Mouse (Mus musculus): Measurements from ENCODE around the gene Itgb6. TPM values are rescaled to one million over a fixed set of nuclear protein-coding genes. Genes with fewer than 3 reads are reported as not detected.

The Itgb6 gene
- total and polyA plus RNA-seq, 3 experiments: not detected

- H3K4me3 ChIP-seq (replicated peaks in 1 of 3; ENCODE audit: low read depth in 2 of 3, low read length in 2 of 3, poor library complexity in 1 of 3): no peak overlapping the region
- no peaks in the 10 kb centered on the region for H3K27me3 ChIP-seq (replicated peaks)
- no peaks in the 10 kb centered on the region for H3K79me2 ChIP-seq (replicated peaks; ENCODE audit: control insufficient read depth, extremely low read depth, insufficient read depth, poor library complexity, severe bottlenecking)
- H3K27ac ChIP-seq (ENCODE audit: insufficient read depth, low read depth): no peak overlapping the region
- H3K4me2 ChIP-seq (ENCODE audit: insufficient read depth, low read depth, poor library complexity, severe bottlenecking): no peak overlapping the region
- dilution Hi-C loops (cut with MboI; ENCODE audit: extremely low pct_ligation_motif_present, extremely low pct_unique_long_range_greater_than_20kb, low sequenced_read_pairs): no loop called here
- in situ Hi-C loops (cut with MboI; ENCODE audit: low pct_ligation_motif_present, low pct_unique_long_range_greater_than_20kb, low sequenced_read_pairs): no loop called here
- TF ChIP-seq ZKSCAN1 (IDR thresholded peaks at IDR 0.05; ENCODE audit: borderline replicate concordance, low read depth, low read length) (no peak), KAT2A (IDR thresholded peaks at IDR 0.05; ENCODE audit: insufficient replicate concordance, low read length) (no peak), MYC (IDR thresholded peaks at IDR 0.05; ENCODE audit: low read depth, low read length) (no peak), MAFK (IDR thresholded peaks at IDR 0.05; ENCODE audit: insufficient replicate concordance, low read length) (no peak), CTCF (conservative IDR thresholded peaks at IDR 0.05 in 1 of 2, IDR thresholded peaks at IDR 0.05 in 1 of 2; ENCODE audit: low read depth in 2 of 2, low read length in 2 of 2) (no peak), GABPA (IDR thresholded peaks at IDR 0.05; ENCODE audit: insufficient replicate concordance, low read depth, low read length) (no peak), RAD21 (IDR thresholded peaks at IDR 0.05; ENCODE audit: low read depth, low read length) (no peak), EP300 (IDR thresholded peaks at IDR 0.05; ENCODE audit: low read length) (no peak), POLR2AphosphoS2 (IDR thresholded peaks at IDR 0.05; ENCODE audit: low read depth, low read length) (no peak), MXI1 (IDR thresholded peaks at IDR 0.05; ENCODE audit: low read depth, low read length) (no peak)
- no peak overlapping the region for H3K9ac ChIP-seq (ENCODE audit: insufficient read depth, low read depth)
- no peaks in the 10 kb centered on the region for H3K36me3 ChIP-seq (replicated peaks in 1 of 2; ENCODE audit: control insufficient read depth in 1 of 2, insufficient read depth in 1 of 2, low read length in 1 of 2)
- peaks cover 0 to 4% of the 10 kb centered on the region in 2 experiments; a peak in 2 of 4 replicates for H3K4me1 ChIP-seq (ENCODE audit: control insufficient read depth in 1 of 2, insufficient read depth in 2 of 2)
- no peak for DNase-seq (ENCODE audit: extremely low read depth)
- no peaks in the 10 kb centered on the region for H3K9me3 ChIP-seq (replicated peaks; ENCODE audit: low read length)
These were observed 39.9 kb downstream of the Itgb6 start for GRCm38 (mm10) chr2:60682554-60682953.

GRCm38 (mm10) chr2:60674413-60674812, 48.0 kb downstream of the Itgb6 start:
- Histone ChIP-seq H3K79me2 (replicated peaks; ENCODE audit: control insufficient read depth, extremely low read depth, insufficient read depth, poor library complexity, severe bottlenecking) (no peaks in the 10 kb centered on the region), H3K9ac (ENCODE audit: insufficient read depth, low read depth) (no peak overlapping the region), H3K27me3 (replicated peaks) (no peaks in the 10 kb centered on the region), H3K4me2 (ENCODE audit: insufficient read depth, low read depth, poor library complexity, severe bottlenecking) (no peak overlapping the region), H3K36me3 (replicated peaks in 1 of 2; ENCODE audit: control insufficient read depth in 1 of 2, insufficient read depth in 1 of 2, low read length in 1 of 2) (no peaks in the 10 kb centered on the region), H3K4me1 (ENCODE audit: control insufficient read depth in 1 of 2, insufficient read depth in 2 of 2) (no peaks in the 10 kb centered on the region), H3K4me3 (replicated peaks in 1 of 3; ENCODE audit: low read depth in 2 of 3, low read length in 2 of 3, poor library complexity in 1 of 3) (no peak overlapping the region), H3K27ac (ENCODE audit: insufficient read depth, low read depth) (no peak overlapping the region), H3K9me3 (replicated peaks; ENCODE audit: low read length) (no peaks in the 10 kb centered on the region)
- dilution Hi-C loops (cut with MboI; ENCODE audit: extremely low pct_ligation_motif_present, extremely low pct_unique_long_range_greater_than_20kb, low sequenced_read_pairs): no loop called here
- TF ChIP-seq POLR2AphosphoS2 (IDR thresholded peaks at IDR 0.05; ENCODE audit: low read depth, low read length) (no peak), ZKSCAN1 (IDR thresholded peaks at IDR 0.05; ENCODE audit: borderline replicate concordance, low read depth, low read length) (no peak)
- no peak for DNase-seq (ENCODE audit: extremely low read depth)
- in situ Hi-C loops (cut with MboI; ENCODE audit: low pct_ligation_motif_present, low pct_unique_long_range_greater_than_20kb, low sequenced_read_pairs): no loop called here

- Histone ChIP-seq H3K27me3 (replicated peaks) (no peaks in the 10 kb centered on the region), H3K9ac (ENCODE audit: insufficient read depth, low read depth) (no peak overlapping the region), H3K79me2 (replicated peaks; ENCODE audit: control insufficient read depth, extremely low read depth, insufficient read depth, poor library complexity, severe bottlenecking) (no peaks in the 10 kb centered on the region), H3K4me2 (ENCODE audit: insufficient read depth, low read depth, poor library complexity, severe bottlenecking) (no peak overlapping the region), H3K36me3 (replicated peaks in 1 of 2; ENCODE audit: control insufficient read depth in 1 of 2, insufficient read depth in 1 of 2, low read length in 1 of 2) (no peaks in the 10 kb centered on the region), H3K9me3 (replicated peaks; ENCODE audit: low read length) (no peaks in the 10 kb centered on the region), H3K4me3 (replicated peaks in 1 of 3; ENCODE audit: low read depth in 2 of 3, low read length in 2 of 3, poor library complexity in 1 of 3) (no peak overlapping the region), H3K27ac (ENCODE audit: insufficient read depth, low read depth) (no peak overlapping the region), H3K4me1 (ENCODE audit: control insufficient read depth in 1 of 2, insufficient read depth in 2 of 2) (no peaks in the 10 kb centered on the region)
- in situ Hi-C loops (cut with MboI; ENCODE audit: low pct_ligation_motif_present, low pct_unique_long_range_greater_than_20kb, low sequenced_read_pairs) (no loop called here), dilution Hi-C loops (cut with MboI; ENCODE audit: extremely low pct_ligation_motif_present, extremely low pct_unique_long_range_greater_than_20kb, low sequenced_read_pairs) (no loop called here)
- DNase-seq (ENCODE audit: extremely low read depth): no peak
- no peak for TF ChIP-seq USF2 (conservative IDR thresholded peaks at IDR 0.05; ENCODE audit: low read depth, low read length)
These were observed 49.2 kb downstream of the Itgb6 start for GRCm38 (mm10) chr2:60672973-60673954.

All from CH12.LX (cell line).